Mouse (Mus musculus) midbrain, embryonic 14.5 days (tissue): Measurements from ENCODE around the gene Mybl2. TPM values are rescaled to one million over a fixed set of nuclear protein-coding genes. Genes with fewer than 3 reads are reported as not detected.

Source experiments
- ATAC-seq: fragments of 200-750 bp; cut with Nextera tagmentation; 2 replicates; pipeline ENCODE4 v1.8.0; 2017; ENCODE audit warnings: moderate number of reproducible peaks, moderate library complexity; ENCODE audit not compliant: low FRiP score, low TSS enrichment
- DNase-seq: peaks from one replicate; pipeline ENCODE4 v3.0.0-alpha.2; 2015
- H3K27ac ChIP-seq: fragments of 300-500 bp; sonication (generic); replicated peaks from 2 replicates; pipeline ENCODE4 v1.5.1; 2014; ENCODE audit warnings: mild to moderate bottlenecking, low read depth, low read length, moderate library complexity
- H3K27me3 ChIP-seq: fragments of 300-500 bp; sonication (generic); 2 replicates; pipeline ENCODE4 v1.6.1; 2014; ENCODE audit warnings: low read length, control low read depth, mixed read lengths; ENCODE audit not compliant: control insufficient read depth, insufficient read depth
- H3K36me3 ChIP-seq: fragments of 300-500 bp; sonication (generic); 2 replicates; pipeline ENCODE4 v1.6.1; 2014; ENCODE audit warnings: low read length, control low read depth; ENCODE audit not compliant: control insufficient read depth, insufficient read depth
- H3K4me1 ChIP-seq: fragments of 300-500 bp; sonication (generic); 2 replicates; pipeline ENCODE4 v1.6.1; 2014; ENCODE audit warnings: mild to moderate bottlenecking, antibody characterized with exemption, low read length, control low read depth; ENCODE audit not compliant: control insufficient read depth, insufficient read depth
- H3K4me2 ChIP-seq: fragments of 300-500 bp; sonication (generic); 2 replicates; pipeline ENCODE4 v1.6.1; 2014; ENCODE audit warnings: mild to moderate bottlenecking, low read length, moderate library complexity
- H3K4me3 ChIP-seq: fragments of 300-500 bp; sonication (generic); replicated peaks from 2 replicates; pipeline ENCODE4 v1.5.1; 2014; ENCODE audit warnings: low read depth, low read length
- H3K9ac ChIP-seq: fragments of 300-500 bp; sonication (generic); replicated peaks from 2 replicates; pipeline ENCODE4 v1.6.1; 2014; ENCODE audit warnings: mild to moderate bottlenecking, low read length, moderate library complexity
- H3K9me3 ChIP-seq: fragments of 300-500 bp; sonication (generic); 2 replicates; pipeline ENCODE4 v1.6.1; 2016; ENCODE audit warnings: low read length, control low read depth, mixed read lengths; ENCODE audit not compliant: control insufficient read depth
- WGBS: fragments of 180-500 bp; shearing (Covaris S2); extraction: QIAGEN DNeasy Blood & Tissue Kit; methylation state at CpG from one replicate; pipeline ENCODE4 v1.1.7; 2014; 5-methylcytosine and 5-hydroxymethylcytosine counted together
- polyA plus RNA-seq: library from polyadenylated mRNA; unstranded; fragments of >200 nt; fragmentation: Nextera tagmentation; extraction: Ambion mirVana; gene quantifications from 2 replicates; pipeline ENCODE4 v1.2.1, GENCODE M21; 2014

Gene Mybl2
- polyA plus RNA-seq, 1 experiment from 2014 or later: 4.2 TPM

DNA sequence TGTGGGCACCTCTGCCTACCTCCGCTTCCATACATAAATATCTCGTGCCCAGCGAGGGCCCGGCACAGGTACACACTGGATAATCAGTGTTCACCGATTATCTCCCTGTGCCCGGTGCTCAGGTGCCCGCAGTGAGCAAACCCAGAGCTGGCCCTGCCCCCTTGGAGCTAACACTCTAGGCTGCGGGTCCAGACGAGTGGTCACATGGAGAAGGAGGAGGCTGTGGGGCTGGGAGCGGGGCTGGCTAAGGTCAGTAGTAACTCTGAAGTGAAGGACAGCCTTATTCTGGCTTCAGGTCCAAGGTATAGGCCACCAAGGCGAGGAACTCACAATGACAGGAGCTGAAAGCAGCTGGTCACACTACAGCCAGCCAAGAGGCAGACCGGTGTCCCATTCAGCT lies 20.3 kb downstream of the Mybl2 start:
- Histone ChIP-seq H3K4me3 (no peak overlapping the region), H3K4me2 (no peak overlapping the region), H3K36me3 (no peaks in the 10 kb centered on the region), H3K9me3 (no peaks in the 10 kb centered on the region), H3K4me1 (no peaks in the 10 kb centered on the region), H3K27ac (no peak overlapping the region), H3K9ac (no peak overlapping the region), H3K27me3 (no peaks in the 10 kb centered on the region)
- WGBS: 90% methylated on average over 12 of the region's 12 CpGs
- DNase-seq (no peak), ATAC-seq (no peak)

DNA sequence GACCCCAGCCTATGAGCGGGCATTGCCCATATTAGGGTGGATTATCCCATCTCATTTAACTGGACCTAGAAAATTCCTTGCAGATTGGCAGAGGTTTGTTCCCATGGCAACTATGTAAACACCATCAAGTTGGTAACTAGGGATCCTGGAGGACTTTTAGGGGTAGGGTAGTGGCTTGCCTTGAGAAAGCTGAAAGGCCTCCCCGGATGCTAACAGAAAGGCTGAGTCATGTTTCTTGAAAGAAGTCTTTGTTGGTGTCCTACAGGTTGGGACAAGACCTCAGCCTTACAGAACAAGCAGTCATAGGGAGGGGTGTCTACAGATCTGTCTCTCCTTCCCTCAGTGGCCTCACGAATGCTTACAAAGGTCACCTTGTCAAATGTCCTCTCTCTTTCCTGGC lies 20.7 kb downstream of the Mybl2 start:
- H3K4me2 ChIP-seq: no peak overlapping the region
- 83% methylated on average over 3 of the region's 3 CpGs for WGBS

DNA sequence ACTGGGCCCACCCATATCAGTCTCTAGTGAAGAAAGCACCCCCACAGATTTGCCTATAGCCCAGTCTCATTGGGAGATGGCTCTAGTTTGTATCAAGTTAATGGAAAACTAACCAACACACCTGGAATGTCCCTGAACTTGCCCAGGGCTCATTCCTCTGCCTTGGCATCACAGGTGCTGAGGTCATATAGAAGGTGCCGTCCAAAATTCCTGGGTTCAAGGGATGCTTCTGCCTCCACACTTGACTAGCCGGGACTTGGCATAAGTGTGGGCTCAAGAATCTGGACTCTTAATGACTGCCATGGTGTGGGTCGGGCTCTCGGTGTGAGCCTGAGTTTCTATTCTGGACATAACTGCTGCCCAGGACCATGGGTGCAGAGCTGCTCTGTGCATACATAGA lies 24.6 kb downstream of the Mybl2 start:
- Histone ChIP-seq H3K4me3 (no peak overlapping the region), H3K27me3 (no peaks in the 10 kb centered on the region), H3K9ac (no peak overlapping the region), H3K27ac (no peak overlapping the region), H3K9me3 (no peaks in the 10 kb centered on the region), H3K4me1 (no peaks in the 10 kb centered on the region), H3K36me3 (no peaks in the 10 kb centered on the region), H3K4me2 (no peak overlapping the region)
- ATAC-seq (no peak), DNase-seq (no peak)
- 95% methylated on average over 4 of the region's 4 CpGs for WGBS

More for the DNA sequence above, 20.7 kb downstream of the Mybl2 start:
- Histone ChIP-seq H3K27ac (no peak overlapping the region), H3K9me3 (no peaks in the 10 kb centered on the region), H3K4me3 (no peak overlapping the region), H3K4me1 (no peaks in the 10 kb centered on the region), H3K27me3 (no peaks in the 10 kb centered on the region), H3K9ac (no peak overlapping the region), H3K36me3 (no peaks in the 10 kb centered on the region)
- ATAC-seq (no peak), DNase-seq (no peak)

DNA sequence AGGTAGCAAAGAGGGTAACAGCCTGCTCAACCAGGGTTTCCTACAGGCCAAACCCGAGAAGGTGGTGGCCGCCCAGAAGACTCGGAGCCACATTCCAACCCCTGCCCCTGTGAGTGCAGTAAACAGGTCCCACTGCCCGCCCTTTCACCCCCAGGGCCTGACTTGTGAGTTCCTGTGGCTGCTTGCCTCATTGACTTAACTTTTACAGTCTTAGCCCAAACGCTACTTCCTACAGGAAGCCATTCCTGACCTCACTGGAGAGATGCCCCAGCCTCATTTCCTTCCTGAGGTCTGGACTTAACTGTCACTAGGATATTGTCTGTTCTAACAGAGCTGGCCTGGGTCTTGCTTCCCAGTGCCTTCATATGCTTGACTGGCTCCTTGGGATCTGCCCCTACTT lies 28.1 kb downstream of the Mybl2 start:
- no peak for ATAC-seq

DNA sequence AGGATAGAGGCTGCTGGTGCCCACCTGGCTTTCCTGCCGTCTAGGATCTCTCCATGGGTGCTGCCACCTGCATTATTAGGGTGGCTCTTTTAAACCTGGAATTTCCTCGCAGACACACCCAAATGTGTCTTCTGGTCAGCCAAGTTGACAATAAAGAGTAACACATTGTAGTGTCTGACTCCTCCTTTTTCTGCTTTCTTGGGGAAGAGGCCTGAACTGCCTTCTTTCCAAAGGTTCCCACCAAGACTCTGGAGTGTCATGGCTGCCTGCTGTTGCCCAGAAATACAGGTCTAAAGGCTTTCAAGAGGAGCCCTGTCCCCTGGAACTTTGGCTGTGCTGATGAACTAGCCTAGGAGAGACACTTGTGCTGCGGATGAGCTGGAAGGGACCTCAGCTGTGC lies 30.0 kb downstream of the Mybl2 start:
- 92% methylated on average over 3 of the region's 3 CpGs for WGBS
- Histone ChIP-seq H3K4me3 (no peak overlapping the region), H3K9me3 (no peaks in the 10 kb centered on the region), H3K9ac (no peak overlapping the region), H3K27me3 (no peaks in the 10 kb centered on the region), H3K4me2 (no peak overlapping the region), H3K27ac (no peak overlapping the region), H3K36me3 (no peaks in the 10 kb centered on the region), H3K4me1 (no peaks in the 10 kb centered on the region)
- ATAC-seq: no peak
- DNase-seq: no peak

More for the DNA sequence above, 28.1 kb downstream of the Mybl2 start:
- no peaks in the 10 kb centered on the region for H3K27me3 ChIP-seq
- H3K36me3 ChIP-seq: no peaks in the 10 kb centered on the region
- no peak overlapping the region for H3K4me2 ChIP-seq
- no peak for DNase-seq
- no peaks in the 10 kb centered on the region for H3K4me1 ChIP-seq
- H3K9me3 ChIP-seq: no peaks in the 10 kb centered on the region
- 86% methylated on average over 4 of the region's 5 CpGs for WGBS
- H3K9ac ChIP-seq: no peak overlapping the region
- H3K4me3 ChIP-seq: no peak overlapping the region
- no peak overlapping the region for H3K27ac ChIP-seq

DNA sequence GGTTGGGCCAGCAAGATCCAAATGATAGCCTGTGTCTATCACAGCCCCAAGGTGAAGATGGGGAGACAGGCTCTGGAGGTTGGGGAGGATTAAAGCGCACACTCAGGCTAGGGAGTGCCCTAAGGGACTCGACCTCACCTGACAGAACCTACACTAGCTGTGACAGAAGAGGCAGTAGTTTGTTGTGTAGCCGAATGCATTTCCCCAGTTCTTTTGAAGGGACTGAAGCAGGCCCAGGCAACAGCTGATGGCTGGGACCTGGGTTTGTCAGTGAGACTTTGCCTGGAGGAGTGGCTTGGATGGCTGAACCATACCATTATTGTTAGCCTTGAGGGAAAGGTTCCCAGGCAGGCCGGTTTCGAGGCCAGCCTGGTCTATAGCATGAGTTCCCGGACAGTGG lies 30.6 kb downstream of the Mybl2 start:
- DNase-seq (no peak), ATAC-seq (no peak)
- Histone ChIP-seq H3K4me1 (no peaks in the 10 kb centered on the region), H3K9ac (no peak overlapping the region), H3K27ac (no peak overlapping the region), H3K27me3 (no peaks in the 10 kb centered on the region), H3K4me2 (no peak overlapping the region), H3K4me3 (no peak overlapping the region), H3K9me3 (no peaks in the 10 kb centered on the region), H3K36me3 (no peaks in the 10 kb centered on the region)
- 87% methylated on average over 6 of the region's 6 CpGs for WGBS

DNA sequence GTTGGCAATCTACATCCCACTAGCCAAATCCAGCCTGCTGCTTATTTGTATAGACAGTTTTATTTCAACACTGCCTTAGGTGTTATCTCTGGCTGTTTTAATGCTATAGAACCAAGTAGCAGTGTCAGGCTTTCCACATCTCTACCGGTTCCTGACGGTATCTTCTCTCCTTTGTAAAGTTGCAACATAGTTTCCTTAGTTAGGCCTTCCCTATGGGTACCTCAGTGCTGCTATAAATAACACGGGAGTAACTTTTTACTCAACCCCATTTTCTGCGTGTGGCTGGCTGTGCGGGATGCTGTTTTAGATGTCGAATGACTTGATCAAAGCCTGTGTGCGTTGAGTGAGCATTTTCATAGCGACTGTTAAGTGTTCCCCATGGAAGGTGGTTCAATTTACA lies 32.1 kb downstream of the Mybl2 start:
- no peak for DNase-seq
- no peak overlapping the region for H3K9ac ChIP-seq
- WGBS: 85% methylated on average over 8 of the region's 8 CpGs

DNA sequence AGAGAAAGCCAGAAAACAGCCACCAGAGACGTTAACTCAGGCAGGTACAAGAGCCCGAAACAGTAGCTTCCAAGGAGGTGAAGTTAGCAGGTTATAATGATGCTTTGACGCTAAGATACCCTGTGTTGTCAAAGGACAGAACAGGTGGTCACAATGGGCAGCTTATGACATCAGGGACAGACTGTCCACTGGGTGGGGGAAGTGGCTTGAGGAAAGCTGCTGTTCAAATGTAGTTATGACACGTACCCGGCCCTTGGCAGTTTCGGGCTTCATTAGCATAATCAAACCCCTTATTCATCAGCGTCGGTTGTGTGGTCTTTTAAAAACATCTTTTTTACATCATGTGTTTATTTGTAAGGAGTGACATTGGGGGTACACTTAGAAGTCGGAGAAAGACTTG lies 33.2 kb downstream of the Mybl2 start, which contains the start of gene Gtsf1l:
Gene Gtsf1l, minus strand, starts transcription at position 128 of the 400 bp plus-strand sequence.
- no peak for ATAC-seq

More for the DNA sequence above, 32.1 kb downstream of the Mybl2 start:
- no peak overlapping the region for H3K27ac ChIP-seq
- H3K9me3 ChIP-seq: no peaks in the 10 kb centered on the region
- H3K4me3 ChIP-seq: no peak overlapping the region
- no peaks in the 10 kb centered on the region for H3K27me3 ChIP-seq
- no peak overlapping the region for H3K4me2 ChIP-seq
- ATAC-seq: no peak
- no peaks in the 10 kb centered on the region for H3K36me3 ChIP-seq
- H3K4me1 ChIP-seq: no peaks in the 10 kb centered on the region

DNA sequence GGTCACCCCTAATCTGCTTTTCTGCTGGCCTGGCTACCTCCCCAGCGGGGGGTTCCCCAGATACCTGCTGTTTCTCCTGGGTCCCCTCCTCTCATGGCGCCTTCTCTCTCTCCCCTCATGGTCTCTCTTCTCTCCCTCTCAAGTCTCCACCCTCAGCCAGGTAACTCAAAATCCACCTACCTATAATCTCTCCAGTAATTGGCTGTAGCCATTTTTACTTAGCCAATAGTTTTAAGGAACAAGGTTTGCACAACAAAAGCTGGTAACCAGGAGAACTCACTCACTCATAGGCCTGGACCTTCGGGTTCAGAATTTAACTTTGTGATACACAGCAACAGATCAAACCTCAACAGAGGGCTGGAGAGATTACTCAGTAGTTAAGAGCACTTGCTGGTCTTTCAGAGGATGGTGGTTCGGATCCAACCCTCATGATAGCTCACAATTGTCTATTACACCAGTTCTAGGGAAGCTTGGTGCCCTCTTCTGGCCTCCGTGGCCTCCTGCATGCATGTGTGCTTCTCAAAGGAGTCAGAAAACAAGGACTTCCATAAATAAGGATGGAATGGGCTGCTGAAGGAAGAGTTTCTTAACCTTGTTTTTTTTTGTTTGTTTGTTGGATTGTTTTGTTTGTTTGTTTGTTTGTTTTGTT lies 35.1 kb downstream of the Mybl2 start:
- Histone ChIP-seq H3K36me3 (no peaks in the 10 kb centered on the region), H3K27me3 (no peaks in the 10 kb centered on the region), H3K4me2 (no peak overlapping the region), H3K4me1 (no peaks in the 10 kb centered on the region), H3K4me3 (no peak overlapping the region), H3K27ac (no peak overlapping the region), H3K9me3 (no peaks in the 10 kb centered on the region), H3K9ac (no peak overlapping the region)
- no peak for ATAC-seq
- DNase-seq: no peak
- 73% methylated on average over 5 of the region's 5 CpGs for WGBS

More for the DNA sequence above, 33.2 kb downstream of the Mybl2 start, which contains the start of gene Gtsf1l:
- 89% methylated on average over 9 of the region's 9 CpGs for WGBS
- Histone ChIP-seq H3K9me3 (no peaks in the 10 kb centered on the region), H3K27ac (no peak within 1 kb of the TSS), H3K36me3 (no peaks in the 10 kb centered on the region), H3K4me3 (no peak within 1 kb of the TSS), H3K9ac (no peak within 1 kb of the TSS), H3K4me1 (no peaks in the 10 kb centered on the region), H3K4me2 (no peak within 1 kb of the TSS), H3K27me3 (no peaks in the 10 kb centered on the region)
- DNase-seq: no peak
